Mouse (Mus musculus) liver, adult 2 months (tissue): Measurements from ENCODE around the gene Heatr6. TPM values are rescaled to one million over a fixed set of nuclear protein-coding genes. Genes with fewer than 3 reads are reported as not detected.

Experiments
- DNase-seq: peaks from one replicate; pipeline ENCODE4 v3.0.0-alpha.2; 2011; ENCODE audit warnings: low read depth, low spot score; ENCODE audit errors: extremely low read depth
- H3K27ac ChIP-seq: fragments of 200-500 bp; replicated peaks from 2 replicates; pipeline ENCODE4 v1.5.1; 2012; ENCODE audit warnings: low read depth, mild to moderate bottlenecking, control low read depth, inconsistent platforms, low read length; ENCODE audit not compliant: insufficient read depth
- H3K27me3 ChIP-seq: fragments of 200-500 bp; 2 replicates; pipeline ENCODE4 v1.6.1; 2012; ENCODE audit warnings: mild to moderate bottlenecking, moderate library complexity, low read length, inconsistent platforms; ENCODE audit not compliant: control insufficient read depth, insufficient read depth
- H3K36me3 ChIP-seq: fragments of 200-500 bp; 2 replicates; pipeline ENCODE4 v1.6.1; 2012; ENCODE audit warnings: low read length, inconsistent platforms; ENCODE audit not compliant: control insufficient read depth, insufficient read depth
- H3K4me1 ChIP-seq: fragments of 200-500 bp; 2 replicates; pipeline ENCODE4 v1.6.1; 2011; ENCODE audit warnings: low read length; ENCODE audit not compliant: control insufficient read depth, insufficient read depth
- H3K4me3 ChIP-seq: fragments of 200-500 bp; 2 replicates; pipeline ENCODE4 v1.5.1; 2011; ENCODE audit warnings: low read depth, mild to moderate bottlenecking, control low read depth, low read length, moderate library complexity; ENCODE audit not compliant: insufficient read depth
- H3K79me2 ChIP-seq: fragments of 200-500 bp; 2 replicates; pipeline ENCODE4 v1.6.1; 2012; ENCODE audit warnings: inconsistent platforms, mild to moderate bottlenecking, low read length, moderate library complexity; ENCODE audit not compliant: control insufficient read depth, insufficient read depth
- H3K9ac ChIP-seq: fragments of 200-500 bp; 2 replicates; pipeline ENCODE4 v1.6.1; 2012; ENCODE audit warnings: low read depth, mild to moderate bottlenecking, control low read depth, inconsistent platforms, low read length
- CTCF ChIP-seq: fragments of 200-500 bp; IDR thresholded peaks from 2 replicates; pipeline ENCODE4 v1.5.1; 2011; ENCODE audit warnings: low read depth, low read length, control low read depth
- POLR2A ChIP-seq: fragments of 200-500 bp; IDR thresholded peaks from 2 replicates; pipeline ENCODE4 v1.6.1; 2011; ENCODE audit warnings: low read length, control low read depth; ENCODE audit not compliant: insufficient read depth; ENCODE audit errors: extremely low read depth
- WGBS: fragments of 180-500 bp; shearing (Covaris S2); methylation state at CpG from one replicate; pipeline ENCODE4 v1.1.7; 2018; 5-methylcytosine and 5-hydroxymethylcytosine counted together
- polyA plus RNA-seq: library from polyadenylated mRNA; depleted of rRNA; stranded (reverse); fragments of >200 nt; gene quantifications from 2 replicates; pipeline ENCODE4 v1.2.3, GENCODE M21; 2012; rRNA removed
- total RNA-seq: library from RNA; depleted of rRNA; stranded (reverse); fragments of >200 nt; gene quantifications from 2 replicates; pipeline ENCODE4 v1.2.3, GENCODE M21; 2014; rRNA removed

Heatr6 gene
- total and polyA plus RNA-seq, 2 experiments = 6.5 to 9.8 TPM

DNA sequence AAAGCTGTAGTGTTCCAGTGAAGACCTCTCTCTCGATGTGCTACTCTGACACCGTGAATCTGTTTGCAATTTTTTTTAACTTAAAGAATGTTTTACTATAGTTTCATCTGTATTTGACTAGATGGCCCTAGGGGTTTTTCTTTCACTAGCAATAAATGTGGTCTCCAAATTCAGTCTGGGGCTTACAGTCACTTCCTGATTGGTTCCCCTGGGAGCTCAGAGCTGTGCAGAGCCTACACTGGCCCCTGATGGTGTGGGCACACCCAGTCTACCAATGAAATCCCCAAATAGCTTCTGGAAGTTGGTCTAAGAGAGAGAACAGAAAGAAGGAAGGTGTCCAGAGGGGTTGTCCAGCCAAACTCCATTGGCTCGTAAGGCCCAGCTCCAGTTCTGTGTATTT, 72.6 kb downstream of the Heatr6 start:
- WGBS = 93% methylated on average over 3 of the region's 3 CpGs
- TF ChIP-seq CTCF = no peak
- TF ChIP-seq POLR2A = no peak
- Histone ChIP-seq H3K27me3 (no peaks in the 10 kb centered on the region), H3K9ac (no peak overlapping the region), H3K27ac (no peak overlapping the region), H3K79me2 (no peaks in the 10 kb centered on the region), H3K4me1 (no peaks in the 10 kb centered on the region), H3K36me3 (no peaks in the 10 kb centered on the region), H3K4me3 (no peak overlapping the region)
- no peak for DNase-seq

DNA sequence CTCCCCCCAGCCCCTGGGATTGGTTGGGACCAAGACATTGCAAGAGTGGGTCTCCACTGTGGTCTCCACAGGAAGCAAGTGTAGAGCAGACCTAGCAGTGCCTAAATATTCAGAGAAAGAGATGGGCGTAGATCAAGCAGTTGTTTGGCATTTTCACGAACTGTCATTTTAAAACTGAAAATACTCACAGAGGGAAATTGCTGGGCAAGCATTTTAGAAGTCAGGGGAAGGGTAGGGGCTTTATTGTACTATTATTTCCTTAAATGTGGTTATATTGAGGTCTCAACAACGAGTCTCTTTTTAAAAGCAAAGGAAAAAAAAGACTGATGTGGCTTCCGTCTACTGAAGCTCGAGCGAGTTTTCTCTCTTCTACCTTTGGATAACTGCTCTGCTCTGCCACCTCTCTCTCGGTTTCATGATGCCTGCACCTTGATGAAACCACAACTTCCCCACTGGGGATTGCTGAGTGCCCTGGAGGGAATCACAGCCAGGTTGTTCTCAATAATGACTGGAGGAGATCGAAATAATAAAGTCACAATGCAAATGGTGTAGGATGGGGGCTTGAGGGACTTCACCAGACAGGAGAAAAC, 75.2 kb downstream of the Heatr6 start:
- H3K79me2 ChIP-seq = no peaks in the 10 kb centered on the region
- no peaks in the 10 kb centered on the region for H3K27me3 ChIP-seq
- H3K27ac ChIP-seq = no peak overlapping the region
- H3K9ac ChIP-seq = no peak overlapping the region
- H3K36me3 ChIP-seq = no peaks in the 10 kb centered on the region
- TF ChIP-seq POLR2A (no peak), CTCF (no peak)
- no peak for DNase-seq
- no peak overlapping the region for H3K4me3 ChIP-seq
- H3K4me1 ChIP-seq = no peaks in the 10 kb centered on the region
- WGBS = 82% methylated on average over 8 of the region's 8 CpGs

DNA sequence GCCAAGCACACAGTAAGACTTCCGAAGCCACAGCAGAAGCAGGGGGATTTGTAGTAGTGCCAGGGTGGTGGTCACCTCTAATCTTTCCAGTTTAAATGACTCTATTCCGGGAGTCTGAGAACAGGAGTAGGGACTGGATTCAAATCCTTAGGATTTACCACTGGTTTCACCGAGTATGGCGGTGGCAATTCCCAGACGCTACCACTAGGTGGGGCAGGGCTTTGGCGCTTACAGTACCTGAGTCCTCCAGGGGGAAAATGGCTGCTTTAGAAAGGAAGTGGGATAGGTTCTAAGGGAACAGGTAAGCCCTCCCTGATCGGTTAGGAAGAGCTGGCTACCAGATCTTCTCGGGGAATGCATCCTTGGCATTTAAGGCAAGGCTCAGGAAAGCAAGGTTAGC, 78.9 kb downstream of the Heatr6 start:
- H3K36me3 ChIP-seq = no peaks in the 10 kb centered on the region

More for the DNA sequence above, 78.9 kb downstream of the Heatr6 start:
- peak; percentile 25 for DNase-seq
- Histone ChIP-seq H3K4me1 (peaks cover 3% of the 10 kb centered on the region; the same call in 1 of the 2 replicates), H3K9ac (no peak overlapping the region), H3K79me2 (no peaks in the 10 kb centered on the region), H3K4me3 (no peak overlapping the region), H3K27me3 (no peaks in the 10 kb centered on the region), H3K27ac (no peak overlapping the region)
- TF ChIP-seq CTCF (peak; percentile 78), POLR2A (no peak)
- 68% methylated on average over 8 of the region's 8 CpGs for WGBS

Other genes starting within 250 kb of the Heatr6 start
- gene Heatr9, start 231.5 kb upstream of the Heatr6 start, total RNA-seq = not detected in 2 replicates
- not detected in 2 replicates for gene Heatr9, start 231.5 kb upstream of the Heatr6 start, polyA plus RNA-seq
- 0.37 and 1.1 TPM in 2 replicates for gene Ccl5, start 223.2 kb upstream of the Heatr6 start, total RNA-seq
- gene Ccl5, start 223.2 kb upstream of the Heatr6 start, polyA plus RNA-seq = 7.2 and 13.2 TPM in 2 replicates
- 92.1 and 125 TPM in 2 replicates for gene Ccl9, start 175.1 kb upstream of the Heatr6 start, total RNA-seq
- 45.5 and 61.7 TPM in 2 replicates for gene Ccl9, start 175.1 kb upstream of the Heatr6 start, polyA plus RNA-seq
- 8.7 and 14.1 TPM in 2 replicates for gene Ccl6, start 160.6 kb upstream of the Heatr6 start, total RNA-seq
- 2.5 and 3.3 TPM in 2 replicates for gene Ccl6, start 160.6 kb upstream of the Heatr6 start, polyA plus RNA-seq
- gene Rpl9-ps1, start 108.1 kb upstream of the Heatr6 start, total RNA-seq = not detected in 2 replicates
- not detected in 2 replicates for gene Rpl9-ps1, start 108.1 kb upstream of the Heatr6 start, polyA plus RNA-seq
- gene Ccl3, start 104.3 kb upstream of the Heatr6 start, total RNA-seq = 0.18 TPM in 1 of 2 replicates, not detected in the other
- 0.42 and 0.48 TPM in 2 replicates for gene Ccl3, start 104.3 kb upstream of the Heatr6 start, polyA plus RNA-seq
- gene Ccl4, start 91.1 kb upstream of the Heatr6 start, total RNA-seq = 0.40 TPM in 1 of 2 replicates, not detected in the other
- 1.1 TPM in 1 of 2 replicates, not detected in the other for gene Ccl4, start 91.1 kb upstream of the Heatr6 start, polyA plus RNA-seq
- 40.9 and 46.0 TPM in 2 replicates for gene Wfdc17, start 49.7 kb upstream of the Heatr6 start, total RNA-seq
- gene Wfdc17, start 49.7 kb upstream of the Heatr6 start, polyA plus RNA-seq = 8.0 and 19.9 TPM in 2 replicates
- gene Wfdc18, start 44.7 kb upstream of the Heatr6 start, total RNA-seq = not detected in 2 replicates
- gene Wfdc18, start 44.7 kb upstream of the Heatr6 start, polyA plus RNA-seq = not detected in 2 replicates
- 1,058 and 3,004 TPM in 2 replicates for gene Wfdc21, start 6.8 kb upstream of the Heatr6 start, total RNA-seq
- 2,463 and 2,494 TPM in 2 replicates for gene Wfdc21, start 6.8 kb upstream of the Heatr6 start, polyA plus RNA-seq
- gene Hnf1b, start 96.4 kb downstream of the Heatr6 start, total RNA-seq = 2.2 and 2.4 TPM in 2 replicates
- 13.7 and 14.9 TPM in 2 replicates for gene Hnf1b, start 96.4 kb downstream of the Heatr6 start, polyA plus RNA-seq
- 10.4 and 12.0 TPM in 2 replicates for gene Ddx52, start 188.4 kb downstream of the Heatr6 start, total RNA-seq
- gene Ddx52, start 188.4 kb downstream of the Heatr6 start, polyA plus RNA-seq = 2.5 and 2.7 TPM in 2 replicates
- 6.5 and 7.7 TPM in 2 replicates for gene Synrg, start 210.7 kb downstream of the Heatr6 start, total RNA-seq
- 6.8 and 9.1 TPM in 2 replicates for gene Synrg, start 210.7 kb downstream of the Heatr6 start, polyA plus RNA-seq